Mouse (Mus musculus) regulatory T cell (primary cell): ENCODE measurements around the gene Kansl1l.

Experiments
- in situ Hi-C: fragments of 300-600 bp; cut with MboI, MseI; formaldehyde crosslinking; loops from one replicate; pipeline ENCODE4 v1.15.1; 2025; ENCODE audit warnings: high pct_unique_total_duplicates

Kansl1l gene

GRCm38 (mm10) chr1:66700693-66701575 is 116.4 kb downstream of the Kansl1l start, which contains the start of gene Rpe:
TSS of gene Rpe (plus strand) at chr1:66700831.
- in situ Hi-C loops = loop anchor here (5.0 kb wide), 1 partner anchor 126 kb away; no protein-coding TSS in a partner anchor

GRCm38 (mm10) chr1:66700149-66700692 is 117.1 kb downstream of the Kansl1l start:
- in situ Hi-C loops = loop anchor here (5.0 kb wide), 1 partner anchor 127 kb away; no protein-coding TSS in a partner anchor

GRCm38 (mm10) chr1:66699630-66700029 is 117.7 kb downstream of the Kansl1l start:
- in situ Hi-C loops = loop anchor here (5.0 kb wide), 1 partner anchor 128 kb away; no protein-coding TSS in a partner anchor

- in situ Hi-C loops = no loop called here
Measured at GRCm38 (mm10) chr1:66695296-66695695, 122.1 kb downstream of the Kansl1l start.

- in situ Hi-C loops = no loop called here
Measured at GRCm38 (mm10) chr1:66694266-66694665, 123.1 kb downstream of the Kansl1l start.

- in situ Hi-C loops = no loop called here
Measured at GRCm38 (mm10) chr1:66692780-66693392, 124.5 kb downstream of the Kansl1l start.

GRCm38 (mm10) chr1:66692308-66692707 is 125.1 kb downstream of the Kansl1l start:
- in situ Hi-C loops = no loop called here

GRCm38 (mm10) chr1:66691772-66692171 is 125.6 kb downstream of the Kansl1l start:
- in situ Hi-C loops = no loop called here

GRCm38 (mm10) chr1:66682974-66683373 is 134.4 kb downstream of the Kansl1l start:
- in situ Hi-C loops = no loop called here

GRCm38 (mm10) chr1:66678662-66679061 is 138.7 kb downstream of the Kansl1l start:
- in situ Hi-C loops = no loop called here

- in situ Hi-C loops = no loop called here
Measured at GRCm38 (mm10) chr1:66677928-66678327, 139.4 kb downstream of the Kansl1l start.

GRCm38 (mm10) chr1:66672812-66673211 is 144.6 kb downstream of the Kansl1l start:
- in situ Hi-C loops = loop anchor here (25.0 kb wide), 1 partner anchor 1361 kb away; no protein-coding TSS in a partner anchor

- in situ Hi-C loops = loop anchor here (25.0 kb wide), 1 partner anchor 1359 kb away; no protein-coding TSS in a partner anchor
Measured at GRCm38 (mm10) chr1:66671475-66671874, 145.9 kb downstream of the Kansl1l start.
